Mouse (Mus musculus): ENCODE data around the gene Atp5k. TPM values are rescaled to one million over a fixed set of nuclear protein-coding genes. Genes with fewer than 3 reads are reported as not detected.

Gene Atp5k
- polyA plus RNA-seq (2015; fragmentation: Nextera tagmentation; extraction: Ambion mirVana): 1,042 and 1,105 TPM in 2 replicates

GRCm38 (mm10) chr5:108433804-108434587 is at the start of gene Atp5k:
Gene Atp5k, minus strand, starts transcription at chr5:108434448.

GRCm38 (mm10) chr5:108461082-108462065 is 27.1 kb upstream of the Atp5k start, which contains the start of gene Pcgf3:
Gene Pcgf3, plus strand, starts transcription at chr5:108461232.

GRCm38 (mm10) chr5:108448785-108449668 is 14.8 kb upstream of the Atp5k start, which contains the start of gene Mfsd7a:
Gene Mfsd7a, minus strand, starts transcription at chr5:108448891.

GRCm38 (mm10) chr5:108388201-108388600 is 46.0 kb downstream of the Atp5k start, which contains the start of gene Pde6b:
Gene Pde6b, plus strand, starts transcription at chr5:108388391.

Other genes with a start within 250 kb of the Atp5k start
- gene Dr1, start 165.6 kb downstream of the Atp5k start, polyA plus RNA-seq (2015; fragmentation: Nextera tagmentation; extraction: Ambion mirVana): 23.3 and 24.1 TPM in 2 replicates
- gene Pigg, start 121.8 kb downstream of the Atp5k start, polyA plus RNA-seq (2015; fragmentation: Nextera tagmentation; extraction: Ambion mirVana): 3.2 and 3.5 TPM in 2 replicates
- gene Gm42517, start 66.5 kb downstream of the Atp5k start, polyA plus RNA-seq (2015; fragmentation: Nextera tagmentation; extraction: Ambion mirVana): 0.07 TPM in 1 of 2 replicates, not detected in the other
- 0.15 TPM in 1 of 2 replicates, not detected in the other for gene Pde6b, start 46.1 kb downstream of the Atp5k start, polyA plus RNA-seq (2015; fragmentation: Nextera tagmentation; extraction: Ambion mirVana)
- gene Mfsd7a, start 14.4 kb upstream of the Atp5k start, polyA plus RNA-seq (2015; fragmentation: Nextera tagmentation; extraction: Ambion mirVana): 1.2 and 1.3 TPM in 2 replicates
- gene Pcgf3, start 26.8 kb upstream of the Atp5k start, polyA plus RNA-seq (2015; fragmentation: Nextera tagmentation; extraction: Ambion mirVana): 18.0 and 22.5 TPM in 2 replicates
- gene Cplx1, start 115.6 kb upstream of the Atp5k start, polyA plus RNA-seq (2015; fragmentation: Nextera tagmentation; extraction: Ambion mirVana): 0.11 and 0.21 TPM in 2 replicates
- 16.2 and 16.5 TPM in 2 replicates for gene Gak, start 195.3 kb upstream of the Atp5k start, polyA plus RNA-seq (2015; fragmentation: Nextera tagmentation; extraction: Ambion mirVana)
- gene Tmem175, start 195.3 kb upstream of the Atp5k start, polyA plus RNA-seq (2015; fragmentation: Nextera tagmentation; extraction: Ambion mirVana): 14.6 and 15.1 TPM in 2 replicates
- 13.5 and 15.5 TPM in 2 replicates for gene Idua, start 225.9 kb upstream of the Atp5k start, polyA plus RNA-seq (2015; fragmentation: Nextera tagmentation; extraction: Ambion mirVana)
- 2.9 and 3.0 TPM in 2 replicates for gene Dgkq, start 235.2 kb upstream of the Atp5k start, polyA plus RNA-seq (2015; fragmentation: Nextera tagmentation; extraction: Ambion mirVana)
- gene Slc26a1, start 241.1 kb upstream of the Atp5k start, polyA plus RNA-seq (2015; fragmentation: Nextera tagmentation; extraction: Ambion mirVana): 0.15 and 0.21 TPM in 2 replicates

All from skeletal muscle tissue, postnatal 0 days (tissue).